17 mouse cellular contexts compared by ENCODE assay signal in genomic region chr4:105282681-105283462, GRCm38 (mm10).
A peak's percentile ranks its signal among the peaks of the same experiment; 100 is the strongest.
DNase-seq lines count a peak whose midpoint lies in the region; ATAC-seq and TF ChIP-seq lines count a peak whose summit lies in the region.
"Had no signal": no experiment of that assay in that cellular context is flagged by ENCODE, and none has a peak within 500 bp of the region (broad histone marks: within the 10 kb centered on the region; RNA-seq: fewer than 3 reads in every experiment).

No protein-coding gene starts in this region.

- no peaks in the 10 kb centered on the region for H3K27me3 ChIP-seq in kidney, postnatal 0 days (ENCODE audit: insufficient read depth, low read length)
- H3K27me3 ChIP-seq in embryonic facial prominence, embryonic 15.5 days, result no peaks in the 10 kb centered on the region
- no peaks in the 10 kb centered on the region for H3K27me3 ChIP-seq in liver, postnatal 0 days (ENCODE audit: insufficient read depth, low read length)
- H3K27me3 ChIP-seq: hindbrain, embryonic 15.5 days had no signal

- ATAC-seq in kidney, postnatal 0 days (replicated peaks; ENCODE audit: low FRiP score, low read depth), result no peak
- peak; percentile 17; the same call in 1 of the 2 replicates for ATAC-seq in embryonic facial prominence, embryonic 15.5 days (ENCODE audit: insufficient number of reproducible peaks, low FRiP score, low TSS enrichment, low read depth)
- peak; percentile 72 for ATAC-seq in liver, postnatal 0 days

- no peak overlapping the region for H3K4me3 ChIP-seq in kidney, postnatal 0 days (replicated peaks; ENCODE audit: low read depth, low read length)
- H3K4me3 ChIP-seq in embryonic facial prominence, embryonic 15.5 days (replicated peaks), result no peak overlapping the region
- H3K4me3 ChIP-seq in liver, postnatal 0 days (ENCODE audit: low read depth, low read length), result no peak overlapping the region
- H3K4me3 ChIP-seq: erythroblast, embryonic 14.5 days; heart, embryonic 12.5 days; hindbrain, embryonic 15.5 days; layer of hippocampus, adult 2 months; midbrain, embryonic 12.5 days had no signal

- no peak for TF ChIP-seq CTCF in kidney, postnatal 0 days (IDR thresholded peaks at IDR 0.05; ENCODE audit: low read depth)
- no peak for TF ChIP-seq CTCF in liver, postnatal 0 days (IDR thresholded peaks at IDR 0.05; ENCODE audit: low read depth)

- H3K36me3 ChIP-seq in kidney, postnatal 0 days (ENCODE audit: insufficient read depth, low read length), result no peaks in the 10 kb centered on the region
- no peaks in the 10 kb centered on the region for H3K36me3 ChIP-seq in embryonic facial prominence, embryonic 15.5 days
- H3K36me3 ChIP-seq in liver, postnatal 0 days (replicated peaks; ENCODE audit: insufficient read depth, low read length), result no peaks in the 10 kb centered on the region
- H3K36me3 ChIP-seq: G1E; heart, embryonic 12.5 days; hindbrain, embryonic 15.5 days; midbrain, embryonic 12.5 days had no signal

- WGBS in kidney, postnatal 0 days, result 37% methylated on average over 6 of the region's 6 CpGs
- WGBS in embryonic facial prominence, embryonic 15.5 days, result 30% methylated on average over 6 of the region's 6 CpGs
- 34% methylated on average over 6 of the region's 6 CpGs for WGBS in liver, postnatal 0 days (ENCODE audit: insufficient replicate concordance)

- DNase-seq in embryo, embryonic 10 days (ENCODE audit: low spot score), result peak; percentile 27
- DNase-seq in embryo, embryonic 11 days, result no peak
- DNase-seq in kidney, postnatal 0 days (ENCODE audit: low spot score), result peak; percentile 37
- no peak for DNase-seq in kidney, adult 18-20 months
- DNase-seq in liver, postnatal 0 days, result peak; percentile 74
- no peak for DNase-seq in cerebellum, postnatal 36 days
- DNase-seq in adrenal gland, adult (ENCODE audit: inconsistent age in 2 of 2, low spot score in 1 of 2), result no peak
- DNase-seq: cerebellum, postnatal 10 days; gastrocnemius, postnatal 14 days; lung, embryonic 14.5 days had no signal

- no peak overlapping the region for H3K4me2 ChIP-seq in kidney, postnatal 0 days (ENCODE audit: low read length)
- H3K4me2 ChIP-seq in embryonic facial prominence, embryonic 15.5 days (replicated peaks), result no peak overlapping the region
- H3K4me2 ChIP-seq in liver, postnatal 0 days (ENCODE audit: low read depth, low read length), result no peak overlapping the region; the same call in 1 of the 2 replicates
- H3K4me2 ChIP-seq: heart, embryonic 12.5 days; hindbrain, embryonic 15.5 days; lung, embryonic 14.5 days had no signal

- no peak overlapping the region for H3K27ac ChIP-seq in kidney, postnatal 0 days
- no peak overlapping the region for H3K27ac ChIP-seq in embryonic facial prominence, embryonic 15.5 days (replicated peaks)
- peak overlapping the region; percentile 70 for H3K27ac ChIP-seq in liver, postnatal 0 days (ENCODE audit: low read depth)
- H3K27ac ChIP-seq: hindbrain, embryonic 15.5 days; layer of hippocampus, adult 2 months had no signal

- TF ChIP-seq EP300 in liver, postnatal 0 days (IDR thresholded peaks at IDR 0.05; ENCODE audit: low read depth), result no peak

- H3K4me1 ChIP-seq in kidney, postnatal 0 days (replicated peaks; ENCODE audit: insufficient read depth, low read length), result peaks cover 5% of the 10 kb centered on the region; the same call in 1 of the 2 replicates
- H3K4me1 ChIP-seq in embryonic facial prominence, embryonic 15.5 days, result peaks cover 4% of the 10 kb centered on the region; the same call in 1 of the 2 replicates
- peaks cover 30% of the 10 kb centered on the region for H3K4me1 ChIP-seq in liver, postnatal 0 days (ENCODE audit: insufficient read depth)

- no peak overlapping the region for H3K9ac ChIP-seq in kidney, postnatal 0 days (ENCODE audit: low read depth, low read length)
- no peak overlapping the region for H3K9ac ChIP-seq in embryonic facial prominence, embryonic 15.5 days
- no peak overlapping the region for H3K9ac ChIP-seq in liver, postnatal 0 days (replicated peaks)
- H3K9ac ChIP-seq: heart, embryonic 12.5 days; hindbrain, embryonic 15.5 days; lung, embryonic 14.5 days; midbrain, embryonic 12.5 days had no signal

- no peaks in the 10 kb centered on the region for H3K9me3 ChIP-seq in kidney, postnatal 0 days (replicated peaks; ENCODE audit: low read length)
- H3K9me3 ChIP-seq in embryonic facial prominence, embryonic 15.5 days (replicated peaks), result no peaks in the 10 kb centered on the region
- H3K9me3 ChIP-seq in liver, postnatal 0 days (ENCODE audit: low read length), result no peaks in the 10 kb centered on the region
- H3K9me3 ChIP-seq: heart, embryonic 12.5 days; hindbrain, embryonic 15.5 days; midbrain, embryonic 12.5 days had no signal

Comparison
In these comparisons a context has a peak if more than half of its experiments do, and no peak if none do; other contexts are left out.
1. DNase-seq: peak in embryo, embryonic 10 days (single experiment), kidney, postnatal 0 days (single experiment) and liver, postnatal 0 days (single experiment); none in embryo, embryonic 11 days (single experiment), kidney, adult 18-20 months (single experiment), cerebellum, postnatal 36 days (0 of 2) and adrenal gland, adult (0 of 2).